Mouse (Mus musculus) thymus, adult 2 months (tissue): ENCODE data around the gene Gm20605. TPM values are rescaled to one million over a fixed set of nuclear protein-coding genes. Genes with fewer than 3 reads are reported as not detected.

Experiments
- DNase-seq: peaks from one replicate; pipeline ENCODE4 v3.0.0; 2021
- H3K27ac ChIP-seq: fragments of 200-500 bp; 2 replicates; pipeline ENCODE4 v1.5.1; 2012; ENCODE audit warnings: low read length, control low read depth; ENCODE audit not compliant: control insufficient read depth, insufficient read depth
- H3K27me3 ChIP-seq: fragments of 200-500 bp; 2 replicates; pipeline ENCODE4 v1.6.1; 2012; ENCODE audit warnings: mild to moderate bottlenecking, low read length, moderate library complexity, mixed read lengths; ENCODE audit not compliant: control insufficient read depth, insufficient read depth
- H3K36me3 ChIP-seq: fragments of 200-500 bp; 2 replicates; pipeline ENCODE4 v1.6.1; 2012; ENCODE audit warnings: mild to moderate bottlenecking, low read length, moderate library complexity; ENCODE audit not compliant: control insufficient read depth, insufficient read depth
- H3K4me1 ChIP-seq: fragments of 200-500 bp; replicated peaks from 2 replicates; pipeline ENCODE4 v1.6.1; 2012; ENCODE audit warnings: low read length; ENCODE audit not compliant: control insufficient read depth, insufficient read depth
- H3K4me3 ChIP-seq: fragments of 200-500 bp; 2 replicates; pipeline ENCODE4 v1.5.1; 2012; ENCODE audit warnings: mild to moderate bottlenecking, low read length, control low read depth, moderate library complexity; ENCODE audit not compliant: control insufficient read depth, insufficient read depth
- CTCF ChIP-seq: fragments of 200-500 bp; IDR thresholded peaks from 2 replicates; pipeline ENCODE4 v1.5.1; 2012; ENCODE audit warnings: mild to moderate bottlenecking, control low read depth, low read length, moderate library complexity, borderline replicate concordance; ENCODE audit not compliant: control insufficient read depth, poor library complexity, insufficient read depth; ENCODE audit errors: extremely low read depth
- POLR2A ChIP-seq: fragments of 200-500 bp; IDR thresholded peaks from 2 replicates; pipeline ENCODE4 v1.6.1; 2012; ENCODE audit warnings: mild to moderate bottlenecking, low read length, control low read depth, moderate library complexity; ENCODE audit not compliant: control insufficient read depth, poor library complexity, insufficient read depth; ENCODE audit errors: extremely low read depth
- WGBS: fragments of 180-500 bp; shearing (Covaris S2); methylation state at CpG from one replicate; pipeline ENCODE4 v1.1.7; 2018; 5-methylcytosine and 5-hydroxymethylcytosine counted together
- polyA plus RNA-seq: library from polyadenylated mRNA; depleted of rRNA; stranded (reverse); fragments of >200 nt; gene quantifications from 2 replicates; pipeline ENCODE4 v1.2.3, GENCODE M21; 2012; rRNA removed

Gene Gm20605
- polyA plus RNA-seq, 1 experiment, result 149 TPM

DNA sequence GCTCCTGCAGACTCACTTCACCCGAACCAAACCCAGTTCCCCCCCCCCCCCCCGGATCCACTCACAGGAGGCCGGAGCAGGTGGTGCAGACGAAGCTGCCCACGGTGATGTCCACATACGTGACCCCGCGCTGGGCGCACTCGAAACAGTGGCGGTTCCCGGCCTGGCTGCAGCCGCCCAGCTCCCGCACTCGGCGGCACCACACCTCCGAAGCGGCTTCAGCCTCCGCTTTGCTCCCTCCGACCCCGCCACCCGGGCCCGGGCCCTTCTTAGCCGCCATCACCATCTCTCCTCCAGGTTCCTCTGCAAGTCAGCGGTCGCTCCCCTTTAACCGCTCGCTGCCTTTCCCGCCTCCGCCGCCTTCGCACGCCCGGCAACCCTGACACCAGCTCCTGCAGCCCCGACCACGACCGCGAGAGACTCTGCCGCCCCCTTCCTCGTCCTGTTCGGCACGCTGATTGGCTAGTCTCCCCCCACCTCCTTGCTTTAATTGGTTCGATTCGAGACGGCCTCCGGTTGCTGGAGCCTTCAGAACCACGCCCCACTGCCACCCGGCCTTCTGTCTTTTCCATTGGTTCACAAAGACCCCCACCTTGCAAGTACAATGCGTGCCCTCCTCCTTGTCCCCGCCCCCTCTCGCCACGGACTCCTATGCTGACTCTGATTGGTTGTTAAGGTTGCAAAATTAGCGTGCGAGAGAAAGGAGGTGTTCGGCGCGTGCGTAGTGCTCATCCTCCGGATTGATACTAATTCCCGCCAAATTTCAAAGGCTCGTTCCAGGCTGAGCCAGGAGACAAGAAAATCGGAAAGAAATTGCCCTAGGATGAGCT, 55.5 kb downstream of the Gm20605 start, which contains the start of gene Agfg2:
TSS of gene Agfg2 (minus strand) at position 433 of the 830 bp plus-strand sequence.
- DNase-seq, result peak; percentile 99
- Histone ChIP-seq H3K27me3 (no peaks in the 10 kb centered on the region), H3K4me1 (peaks cover 43% of the 10 kb centered on the region), H3K36me3 (peaks cover 12% of the 10 kb centered on the region; the same call in 1 of the 2 replicates), H3K27ac (peak within 1 kb of the TSS; percentile 63), H3K4me3 (peak within 1 kb of the TSS; percentile 67)
- peak; percentile 52 for TF ChIP-seq CTCF
- TF ChIP-seq POLR2A, result peak; percentile 97
- under 1% methylated on average over 61 of the region's 62 CpGs for WGBS

DNA sequence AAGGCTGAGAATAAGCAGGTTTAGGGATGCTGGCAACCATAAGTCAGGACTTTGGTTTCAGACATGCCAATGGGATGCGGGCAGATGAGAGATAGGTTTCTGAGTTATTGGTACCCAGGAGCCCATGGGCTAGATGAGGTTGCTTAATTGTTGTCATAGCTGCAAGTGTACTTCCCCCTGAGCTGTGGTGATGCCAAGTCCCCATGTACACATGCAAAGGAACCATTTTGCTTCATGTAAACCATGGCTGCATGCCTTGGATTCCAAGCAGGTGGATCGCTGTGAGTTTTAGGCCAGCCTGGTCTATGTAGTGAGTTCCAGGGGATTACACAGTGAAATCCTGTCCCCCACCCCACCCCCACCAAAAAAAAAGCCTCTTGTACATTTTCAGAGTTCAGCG, 56.7 kb downstream of the Gm20605 start:
- Histone ChIP-seq H3K4me3 (no peak overlapping the region), H3K27me3 (no peaks in the 10 kb centered on the region), H3K36me3 (peaks cover 8% of the 10 kb centered on the region; the same call in 1 of the 2 replicates), H3K4me1 (peaks cover 47% of the 10 kb centered on the region), H3K27ac (peak overlapping the region; percentile 20; the same call in 1 of the 2 replicates)
- no peak for DNase-seq
- 89% methylated on average over 3 of the region's 3 CpGs for WGBS
- no peak for TF ChIP-seq CTCF
- no peak for TF ChIP-seq POLR2A

DNA sequence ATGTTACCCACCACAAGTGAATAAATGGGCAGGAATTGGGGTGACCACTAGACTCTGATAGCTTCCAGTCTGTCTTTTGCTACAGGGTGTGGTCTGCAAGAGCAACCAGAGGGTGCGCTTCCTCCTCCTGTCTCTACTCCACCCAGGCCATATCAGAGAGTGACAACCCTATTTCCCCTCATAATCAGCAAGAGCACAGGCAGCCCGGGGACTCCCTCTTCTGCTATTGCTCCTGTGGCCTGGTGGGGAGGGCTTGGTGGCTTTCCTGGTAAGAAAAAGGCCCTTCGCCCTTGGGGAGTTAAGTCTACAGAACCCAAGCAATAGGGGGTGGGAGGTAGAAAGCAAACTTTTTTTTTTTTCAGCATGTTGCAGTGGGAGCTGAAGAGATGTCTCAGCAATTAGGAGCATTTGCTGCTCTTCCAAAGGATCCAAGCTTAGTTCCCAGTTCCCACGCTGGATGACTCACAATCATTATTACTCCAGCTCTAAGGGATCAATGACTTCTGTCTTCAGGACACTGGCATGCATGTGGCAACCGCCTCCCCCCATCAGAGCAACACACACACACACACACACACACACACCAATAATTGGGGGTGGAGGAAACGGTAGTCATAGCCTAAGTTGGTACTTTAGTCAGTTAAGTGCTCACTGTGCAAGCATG, 57.3 kb downstream of the Gm20605 start:
- DNase-seq, result peak; percentile 48
- Histone ChIP-seq H3K27ac (peak overlapping the region; percentile 70), H3K27me3 (no peaks in the 10 kb centered on the region), H3K4me3 (no peak overlapping the region), H3K36me3 (peaks cover 7% of the 10 kb centered on the region; the same call in 1 of the 2 replicates), H3K4me1 (peaks cover 49% of the 10 kb centered on the region)
- no peak for TF ChIP-seq POLR2A
- TF ChIP-seq CTCF, result no peak
- 57% methylated on average over 6 of the region's 6 CpGs for WGBS

DNA sequence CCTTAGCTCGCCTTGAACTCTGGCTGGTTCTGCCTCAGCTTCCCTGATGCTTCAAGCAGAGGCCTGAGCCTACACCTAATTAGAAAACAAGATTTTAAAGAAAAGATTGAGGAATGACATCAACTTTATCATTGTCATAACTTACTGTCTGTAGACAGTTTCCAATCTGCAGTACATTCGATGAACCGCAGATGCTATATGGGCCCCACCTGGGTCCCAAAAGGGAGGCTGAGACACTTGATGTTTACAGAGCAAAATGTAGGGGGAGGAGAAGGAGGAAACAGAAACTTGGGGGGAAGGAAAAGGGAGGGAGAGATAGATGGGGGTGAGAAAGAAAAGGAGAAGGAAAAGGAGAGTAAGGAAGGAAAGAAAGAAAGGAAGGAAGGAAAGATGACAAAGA, 61.0 kb downstream of the Gm20605 start:
- H3K27me3 ChIP-seq, result no peaks in the 10 kb centered on the region
- 46% methylated on average over 3 of the region's 3 CpGs for WGBS
- TF ChIP-seq CTCF, result no peak
- TF ChIP-seq POLR2A, result no peak
- peak overlapping the region; percentile 98 for H3K27ac ChIP-seq
- peak; percentile 41 for DNase-seq
- H3K4me3 ChIP-seq, result no peak overlapping the region; the same call in 1 of the 2 replicates
- H3K36me3 ChIP-seq, result no peaks in the 10 kb centered on the region
- peaks cover 44% of the 10 kb centered on the region for H3K4me1 ChIP-seq

DNA sequence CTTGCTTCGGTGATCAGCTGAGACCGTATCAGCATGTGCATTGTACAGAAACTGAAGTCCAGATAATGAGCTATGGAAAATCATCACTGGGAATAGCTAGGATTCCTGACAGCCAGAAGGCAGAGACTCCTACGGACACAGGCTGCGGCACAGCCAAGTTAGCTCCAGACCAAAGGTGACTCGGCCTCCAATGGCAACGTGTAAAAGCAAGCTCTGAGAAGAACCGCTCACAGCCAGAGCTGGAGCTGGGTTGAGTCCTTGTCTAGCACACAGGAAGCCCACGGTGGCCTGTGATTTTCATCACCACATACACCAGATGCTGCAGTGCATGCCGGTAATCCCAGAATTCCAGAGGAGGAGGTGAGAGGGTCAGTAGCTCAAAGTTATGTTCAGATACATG, 61.6 kb downstream of the Gm20605 start:
- Histone ChIP-seq H3K27ac (peak overlapping the region; percentile 98), H3K4me1 (peaks cover 43% of the 10 kb centered on the region), H3K27me3 (no peaks in the 10 kb centered on the region), H3K36me3 (no peaks in the 10 kb centered on the region), H3K4me3 (peak overlapping the region; percentile 7)
- WGBS, result 68% methylated on average over 9 of the region's 9 CpGs
- TF ChIP-seq CTCF, result no peak
- TF ChIP-seq POLR2A, result no peak
- no peak for DNase-seq

DNA sequence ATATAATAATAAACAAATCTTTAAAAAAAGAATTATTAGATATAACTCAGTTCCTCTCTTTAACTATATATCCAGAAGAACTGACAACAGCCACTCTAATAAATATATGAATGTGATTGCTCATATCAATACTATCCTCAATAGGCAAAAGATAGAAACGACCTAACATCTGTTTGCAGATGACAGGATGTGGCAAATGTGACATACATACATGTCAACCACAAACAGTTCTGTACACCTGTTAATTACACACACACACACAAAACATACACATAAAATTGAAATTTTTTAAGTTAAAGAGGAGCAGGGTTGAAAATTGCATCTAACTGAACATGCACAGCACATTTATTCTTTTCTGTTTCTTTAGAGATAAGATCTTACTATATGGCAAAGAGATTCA, 62.9 kb downstream of the Gm20605 start:
- H3K27ac ChIP-seq, result no peak overlapping the region
- no peak for TF ChIP-seq POLR2A
- no peak for TF ChIP-seq CTCF
- H3K4me1 ChIP-seq, result peaks cover 42% of the 10 kb centered on the region
- WGBS, result 9% methylated on average over 1 of the region's 1 CpGs
- no peak for DNase-seq
- H3K36me3 ChIP-seq, result no peaks in the 10 kb centered on the region
- no peaks in the 10 kb centered on the region for H3K27me3 ChIP-seq
- H3K4me3 ChIP-seq, result no peak overlapping the region

Other genes starting within 250 kb of the Gm20605 start
- gene Zan, start 152.1 kb upstream of the Gm20605 start, polyA plus RNA-seq, result 0.24 and 0.36 TPM in 2 replicates
- gene Pop7, start 126.7 kb upstream of the Gm20605 start, polyA plus RNA-seq, result 65.5 and 68.7 TPM in 2 replicates
- gene Gigyf1, start 110.6 kb upstream of the Gm20605 start, polyA plus RNA-seq, result 83.9 and 84.3 TPM in 2 replicates
- not detected in 2 replicates for gene Epo, start 95.9 kb upstream of the Gm20605 start, polyA plus RNA-seq
- gene Gnb2, start 95.7 kb upstream of the Gm20605 start, polyA plus RNA-seq, result 1,444 and 1,492 TPM in 2 replicates
- gene Actl6b, start 75.7 kb upstream of the Gm20605 start, polyA plus RNA-seq, result 0.20 TPM in 1 of 2 replicates, not detected in the other
- gene Tfr2, start 59.3 kb upstream of the Gm20605 start, polyA plus RNA-seq, result 0.49 and 2.4 TPM in 2 replicates
- 252 and 273 TPM in 2 replicates for gene Mospd3, start 28.1 kb upstream of the Gm20605 start, polyA plus RNA-seq
- gene Pcolce, start 15.4 kb upstream of the Gm20605 start, polyA plus RNA-seq, result 21.9 and 29.7 TPM in 2 replicates
- gene Fbxo24, start 173 bp upstream of the Gm20605 start, polyA plus RNA-seq, result 0.27 and 0.31 TPM in 2 replicates
- gene Lrch4, start 54 bp upstream of the Gm20605 start, polyA plus RNA-seq, result 576 and 587 TPM in 2 replicates
- 576 and 646 TPM in 2 replicates for gene Sap25, start 12.2 kb downstream of the Gm20605 start, polyA plus RNA-seq
- 2.2 and 2.5 TPM in 2 replicates for gene Irs3, start 16.5 kb downstream of the Gm20605 start, polyA plus RNA-seq
- gene Agfg2, start 55.6 kb downstream of the Gm20605 start, polyA plus RNA-seq, result 205 and 213 TPM in 2 replicates
- gene Nyap1, start 112.4 kb downstream of the Gm20605 start, polyA plus RNA-seq, result 97.2 and 110 TPM in 2 replicates
- gene Tsc22d4, start 116.6 kb downstream of the Gm20605 start, polyA plus RNA-seq, result 670 and 672 TPM in 2 replicates
- 101 and 120 TPM in 2 replicates for gene Ppp1r35, start 149.7 kb downstream of the Gm20605 start, polyA plus RNA-seq
- gene Mepce, start 158.5 kb downstream of the Gm20605 start, polyA plus RNA-seq, result 81.9 and 87.5 TPM in 2 replicates
- 4.6 TPM in 2 replicates for gene Zcwpw1, start 158.6 kb downstream of the Gm20605 start, polyA plus RNA-seq
- gene Pilra, start 207.1 kb downstream of the Gm20605 start, polyA plus RNA-seq, result 7.2 and 13.5 TPM in 2 replicates
- 9.5 and 10.1 TPM in 2 replicates for gene Pilrb1, start 228.9 kb downstream of the Gm20605 start, polyA plus RNA-seq
- 8.7 and 11.4 TPM in 2 replicates for gene Pilrb2, start 242.6 kb downstream of the Gm20605 start, polyA plus RNA-seq